Mouse (Mus musculus) embryo, embryonic 11.5 days (tissue): ENCODE data around the gene Camkk2.

Experiments
- DNase-seq: peaks from one replicate; pipeline ENCODE4 v3.0.0-alpha.2; 2012; ENCODE audit warnings: low read depth, low spot score

Gene Camkk2

DNA sequence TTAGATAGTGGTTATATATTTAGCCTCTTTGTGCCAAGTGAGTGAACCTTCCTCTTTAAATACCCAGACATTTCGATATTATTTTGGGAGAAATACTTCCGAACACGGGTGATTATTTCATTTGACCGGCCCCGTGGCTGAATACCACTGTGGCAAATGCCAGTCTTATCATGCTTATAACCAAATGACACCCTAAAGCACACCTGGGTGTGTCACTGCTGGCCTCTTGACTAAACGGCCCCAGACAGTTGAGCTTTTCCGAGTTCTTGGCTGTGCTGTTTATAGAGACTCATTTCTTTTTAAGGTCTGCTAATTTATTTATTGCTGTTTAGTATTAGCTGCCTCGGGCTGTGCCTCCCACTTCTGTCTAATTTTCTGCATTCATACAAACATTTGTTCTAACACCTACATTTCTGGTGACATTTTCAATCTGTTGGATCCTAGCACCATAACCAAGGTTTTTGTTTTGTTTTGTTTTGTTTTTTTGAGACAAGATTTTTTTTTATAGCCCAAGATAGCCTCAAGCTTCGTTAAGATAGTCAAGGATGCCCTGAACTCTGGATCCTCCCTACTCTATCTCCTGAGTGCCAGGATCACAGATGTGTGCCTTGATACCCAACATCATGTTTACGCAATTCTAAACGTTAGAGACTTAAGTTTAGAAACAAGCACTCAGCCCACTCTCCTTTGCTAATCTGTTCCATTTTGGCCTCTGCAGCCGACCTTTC is 78.9 kb downstream of the Camkk2 start:
- DNase-seq = no peak

DNA sequence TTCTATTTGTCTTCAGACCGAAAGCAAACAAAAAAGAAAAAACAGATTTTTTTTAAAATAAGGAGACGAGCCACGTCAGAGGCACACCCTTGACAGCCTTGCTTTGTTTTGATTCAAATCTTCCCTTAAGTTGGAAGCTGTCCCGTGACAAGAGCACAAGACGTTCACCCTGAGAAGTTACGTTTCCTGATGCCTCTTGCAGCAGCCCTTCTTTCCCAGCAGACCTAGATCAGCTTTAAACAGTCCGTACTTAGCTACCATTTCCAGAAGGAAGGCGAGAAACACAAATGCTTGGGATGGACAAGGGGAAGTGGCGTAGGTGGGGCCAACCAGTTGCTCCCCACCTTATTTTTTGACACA is 80.5 kb downstream of the Camkk2 start:
- no peak for DNase-seq

DNA sequence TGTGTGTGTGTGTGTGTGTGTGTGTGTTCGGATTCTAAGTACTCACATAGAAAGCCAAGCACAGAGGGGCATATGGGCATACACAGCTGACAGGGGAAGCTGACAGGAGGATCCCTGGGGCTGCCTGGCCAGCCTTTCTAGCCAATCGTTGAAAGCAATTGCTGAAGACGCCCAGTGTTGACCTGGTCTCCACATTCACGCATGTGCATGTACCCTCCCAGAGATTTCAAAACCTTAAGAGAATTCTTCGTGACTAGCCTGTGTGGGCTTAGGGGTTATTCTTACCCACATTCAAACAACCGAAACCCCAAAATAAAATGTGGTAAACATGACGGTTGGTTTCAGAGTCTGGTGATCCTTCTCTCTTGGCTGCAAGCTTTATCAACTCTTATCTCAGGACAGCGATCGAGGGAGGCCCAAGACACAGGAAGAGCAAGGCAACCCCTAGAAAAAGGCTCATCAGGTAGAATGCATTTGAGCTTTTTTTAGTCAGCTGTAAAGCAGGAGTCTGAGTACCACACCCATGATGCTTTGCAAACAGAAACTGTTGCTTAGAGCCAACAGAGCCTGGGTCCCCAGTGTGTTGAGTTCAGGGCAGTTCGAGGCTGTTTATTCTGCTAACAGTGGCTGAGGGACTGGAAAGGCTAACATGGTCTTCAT is 81.0 kb downstream of the Camkk2 start:
- no peak for DNase-seq

DNA sequence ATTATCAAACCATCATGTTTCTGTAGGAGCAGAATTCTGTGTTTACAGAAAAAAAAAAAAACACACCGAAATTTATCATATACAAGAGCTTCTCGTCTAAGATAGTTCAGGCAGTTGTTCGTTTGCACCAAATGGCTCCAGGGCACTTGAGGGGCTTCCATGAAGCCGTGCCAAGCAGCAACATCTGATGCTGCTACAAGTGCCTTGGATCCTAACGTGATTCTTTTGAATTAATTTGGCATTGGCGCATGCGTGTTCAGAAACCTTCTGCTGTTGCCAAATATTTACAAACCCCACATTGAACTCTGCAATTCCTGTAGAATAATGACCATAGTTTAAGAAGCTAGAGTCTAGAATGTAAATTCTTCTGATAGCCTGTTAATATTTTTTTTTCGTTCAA is 83.7 kb downstream of the Camkk2 start:
- DNase-seq = no peak

DNA sequence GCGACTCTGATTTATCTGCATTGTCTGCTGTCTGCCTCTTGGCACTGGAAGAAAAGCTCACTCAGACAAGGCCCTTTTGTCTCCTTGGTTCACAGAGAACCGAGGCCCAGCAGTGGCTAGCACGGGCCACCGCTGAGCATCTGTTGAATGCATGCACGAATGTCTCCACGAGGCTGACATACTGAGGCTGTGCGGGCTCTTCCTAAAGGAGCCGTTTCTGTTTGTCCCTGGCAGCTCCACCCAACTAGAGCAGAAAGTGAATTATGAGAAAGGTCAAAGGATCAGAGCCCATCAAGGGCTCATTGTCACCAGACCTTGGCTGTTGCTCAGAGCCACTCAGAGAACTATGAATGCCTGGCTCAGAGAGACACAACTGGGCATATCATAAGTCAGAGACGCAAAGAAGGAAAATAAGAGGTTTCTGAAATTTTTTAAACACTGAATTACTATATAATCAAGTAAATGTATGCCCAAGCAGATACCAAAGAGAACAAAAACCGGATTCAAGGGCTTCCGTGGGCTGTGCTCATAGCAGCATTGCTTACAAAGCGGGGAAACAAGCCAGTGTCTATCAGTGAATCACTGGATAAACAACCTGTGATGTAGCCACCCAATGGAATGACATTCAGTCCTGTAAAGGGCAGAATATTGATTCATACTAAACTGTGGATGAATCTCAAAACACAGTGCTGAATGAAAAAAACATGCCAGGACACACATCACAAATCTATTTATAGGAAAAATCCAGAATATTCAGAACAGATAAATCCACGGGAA is 85.6 kb downstream of the Camkk2 start:
- peak; percentile 32 for DNase-seq

DNA sequence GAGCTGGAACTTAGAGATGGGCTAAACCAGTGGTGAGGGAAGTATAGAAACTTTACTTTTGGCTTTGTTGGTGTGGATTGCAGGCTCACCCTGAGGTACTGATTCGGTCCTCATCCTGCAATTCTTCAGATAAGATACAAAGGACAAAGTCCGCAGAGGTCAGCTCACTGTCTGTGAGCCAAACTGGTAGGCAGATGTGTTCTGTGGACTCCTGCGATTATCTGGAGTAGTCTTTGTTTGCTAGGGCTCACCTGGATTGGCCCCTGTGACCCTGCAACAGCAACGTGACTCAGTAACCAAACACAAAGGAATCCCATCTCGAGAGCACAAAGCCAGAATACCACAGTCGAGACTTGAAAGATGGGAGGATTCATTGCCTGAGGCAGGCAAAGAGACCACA is 88.7 kb downstream of the Camkk2 start:
- no peak for DNase-seq

DNA sequence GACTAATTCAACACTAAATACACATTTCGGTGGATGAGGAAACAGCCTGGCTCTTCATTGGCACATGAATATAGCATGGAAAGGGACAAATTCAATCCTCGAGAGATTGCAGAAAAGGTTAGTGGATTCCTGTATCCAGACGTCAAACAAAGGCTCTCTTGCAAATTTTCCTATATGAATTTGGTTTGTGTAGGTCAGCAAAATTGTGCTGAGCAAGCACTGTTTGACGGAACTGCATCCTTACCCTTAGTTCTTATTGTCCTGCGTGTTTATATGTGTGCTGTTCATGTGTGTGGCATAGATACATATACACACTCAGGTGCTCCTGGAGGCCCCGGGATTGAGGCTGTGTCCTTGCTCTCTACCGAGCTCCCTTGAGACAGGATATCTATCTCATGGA is 90.1 kb downstream of the Camkk2 start:
- DNase-seq = no peak

DNA sequence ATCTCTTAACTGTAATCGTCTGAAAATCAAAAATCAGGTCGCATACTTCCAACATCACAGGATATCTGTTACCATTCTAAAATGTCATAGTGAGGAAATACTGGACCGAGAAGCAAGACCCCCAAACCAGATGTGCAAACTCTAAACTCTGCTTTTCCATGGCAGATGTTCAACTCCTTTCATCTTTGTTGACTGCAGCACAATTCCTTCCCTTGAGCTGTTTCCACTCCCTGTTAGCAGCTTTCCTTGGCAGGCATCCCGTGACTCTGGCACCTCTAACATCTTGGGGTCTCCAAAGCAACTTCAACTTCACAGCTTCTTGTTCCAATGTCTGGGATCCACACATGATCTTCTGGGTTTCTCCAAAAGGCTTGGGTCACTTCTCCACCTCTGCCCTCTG is 91.8 kb downstream of the Camkk2 start:
- DNase-seq = no peak

DNA sequence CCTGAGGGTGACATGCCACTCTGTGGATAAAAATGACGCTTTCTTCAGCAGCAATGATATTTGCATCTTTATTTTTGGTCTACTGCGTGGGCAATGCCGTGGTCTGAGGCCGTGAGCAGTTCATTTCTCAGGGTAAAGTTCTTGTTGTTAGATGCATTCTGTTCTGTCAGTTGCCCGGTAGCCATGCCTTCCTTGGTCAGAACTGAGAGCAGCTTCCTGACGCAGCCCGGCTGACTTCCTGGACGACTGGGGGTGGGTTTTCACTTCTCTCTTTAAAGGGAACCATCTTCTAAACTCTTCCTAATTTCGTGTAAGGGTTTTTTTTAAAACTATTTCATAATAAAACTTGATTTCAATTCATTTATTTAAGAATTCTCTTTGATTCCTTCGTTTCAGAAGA is 95.3 kb downstream of the Camkk2 start:
- no peak for DNase-seq

DNA sequence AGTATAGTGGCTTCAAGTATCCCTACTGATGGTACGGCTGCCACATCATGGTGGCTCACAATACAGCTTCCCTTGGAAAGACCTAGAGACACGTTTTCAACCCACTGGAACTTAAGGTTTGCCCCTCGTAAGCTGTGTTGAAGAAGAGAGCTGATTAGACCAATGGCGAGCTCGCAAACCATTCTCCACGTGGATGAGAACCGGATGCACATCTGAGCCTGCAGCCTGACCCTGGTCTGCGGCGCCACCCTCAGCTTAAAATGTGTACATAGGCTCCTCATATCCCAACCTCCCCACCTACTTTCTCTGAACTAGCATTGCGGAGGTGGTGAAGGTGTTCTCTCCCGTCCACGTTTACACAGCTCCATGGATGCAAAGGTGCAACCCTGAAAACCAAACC is 97.9 kb downstream of the Camkk2 start:
- DNase-seq = no peak
